Mouse (Mus musculus) hindbrain, embryonic 16.5 days (tissue): Measurements from ENCODE around the gene Lrrc14b. TPM values are rescaled to one million over a fixed set of nuclear protein-coding genes. Genes with fewer than 3 reads are reported as not detected.

Experiments
- ATAC-seq: fragments of 200-750 bp; cut with Nextera tagmentation; 2 replicates; pipeline ENCODE4 v1.8.0; 2017; ENCODE audit warnings: moderate TSS enrichment, moderate library complexity
- H3K27ac ChIP-seq: fragments of 300-500 bp; sonication (generic); 2 replicates; pipeline ENCODE4 v1.5.1; 2014; ENCODE audit warnings: low read depth, mild to moderate bottlenecking, control low read depth, low read length, moderate library complexity
- H3K27me3 ChIP-seq: fragments of 300-500 bp; sonication (generic); replicated peaks from 2 replicates; pipeline ENCODE4 v1.6.1; 2014; ENCODE audit warnings: low read length; ENCODE audit not compliant: control insufficient read depth, insufficient read depth
- H3K36me3 ChIP-seq: fragments of 300-500 bp; sonication (generic); 2 replicates; pipeline ENCODE4 v1.6.1; 2014; ENCODE audit warnings: mild to moderate bottlenecking, low read length, moderate library complexity, mixed read lengths; ENCODE audit not compliant: control insufficient read depth, insufficient read depth
- H3K4me1 ChIP-seq: fragments of 300-500 bp; sonication (generic); 2 replicates; pipeline ENCODE4 v1.6.1; 2014; ENCODE audit warnings: low read depth, low read length; ENCODE audit not compliant: control insufficient read depth, insufficient read depth
- H3K4me2 ChIP-seq: fragments of 300-500 bp; sonication (generic); 2 replicates; pipeline ENCODE4 v1.6.1; 2014; ENCODE audit warnings: mild to moderate bottlenecking, low read length, control low read depth, moderate library complexity
- H3K4me3 ChIP-seq: fragments of 300-500 bp; sonication (generic); 2 replicates; pipeline ENCODE4 v1.5.1; 2014; ENCODE audit warnings: mild to moderate bottlenecking, low read length, control low read depth, moderate library complexity
- H3K9ac ChIP-seq: fragments of 300-500 bp; sonication (generic); 2 replicates; pipeline ENCODE4 v1.6.1; 2014; ENCODE audit warnings: low read depth, mild to moderate bottlenecking, control low read depth, low read length, moderate library complexity
- H3K9me3 ChIP-seq: fragments of 300-500 bp; sonication (generic); 2 replicates; pipeline ENCODE4 v1.6.1; 2014; ENCODE audit warnings: mild to moderate bottlenecking, low read length, moderate library complexity; ENCODE audit not compliant: control insufficient read depth
- WGBS: fragments of 180-500 bp; shearing (Covaris S2); extraction: QIAGEN DNeasy Blood & Tissue Kit; methylation state at CpG from one replicate; pipeline ENCODE4 v1.1.7; 2014; 5-methylcytosine and 5-hydroxymethylcytosine counted together
- microRNA counts: library from miRNA; unstranded; fragments of <30 nt; microRNA quantifications from one replicate; lab custom pipeline; 2016
- microRNA-seq: library from miRNA; unstranded; fragments of <30 nt; microRNA quantifications from one replicate; pipeline ENCODE4, GENCODE M21; 2017
- polyA plus RNA-seq: library from polyadenylated mRNA; unstranded; fragments of >200 nt; fragmentation: Nextera tagmentation; extraction: Ambion mirVana; gene quantifications from 2 replicates; pipeline ENCODE4 v1.2.1, GENCODE M21; 2015

The Lrrc14b gene
- polyA plus RNA-seq, 1 experiment from 2014 or later, result not detected

- H3K9me3 ChIP-seq, result no peaks in the 10 kb centered on the region
Measured at GRCm38 (mm10) chr13:74314616-74315015, 49.2 kb downstream of the Lrrc14b start.

More at GRCm38 (mm10) chr13:74314616-74315015, 49.2 kb downstream of the Lrrc14b start:
- Histone ChIP-seq H3K9ac (no peak overlapping the region), H3K27me3 (no peaks in the 10 kb centered on the region), H3K27ac (no peak overlapping the region), H3K36me3 (peaks cover 12% of the 10 kb centered on the region), H3K4me1 (peaks cover 9% of the 10 kb centered on the region), H3K4me2 (no peak overlapping the region), H3K4me3 (no peak overlapping the region)
- 97% methylated on average over 3 of the region's 3 CpGs for WGBS
- no peak for ATAC-seq

MicroRNAs within 50 kb of the gene (microRNA counts, 519-probe panel; counts per million panel counts)
- microRNA mmu-miR-692 (lab: Ali Mortazavi, UCI), result not detected

Small RNA genes within 50 kb of the gene (microRNA-seq; reads per million reads assigned to microRNA genes)
- not detected for gene Mir692-3

Other genes starting within 250 kb of the Lrrc14b start
- gene Slc9a3, start 242.5 kb downstream of the Lrrc14b start, polyA plus RNA-seq, result 0.20 and 0.64 TPM in 2 replicates
- 117 and 118 TPM in 2 replicates for gene Exoc3, start 155.3 kb downstream of the Lrrc14b start, polyA plus RNA-seq
- 0.41 and 0.71 TPM in 2 replicates for gene Ahrr, start 71.7 kb downstream of the Lrrc14b start, polyA plus RNA-seq
- 119 and 126 TPM in 2 replicates for gene Pdcd6, start 46.4 kb downstream of the Lrrc14b start, polyA plus RNA-seq
- 262 and 265 TPM in 2 replicates for gene Sdha, start 13.7 kb downstream of the Lrrc14b start, polyA plus RNA-seq
- 44.3 and 45.7 TPM in 2 replicates for gene Ccdc127, start 13.7 kb downstream of the Lrrc14b start, polyA plus RNA-seq
- 8.5 and 9.0 TPM in 2 replicates for gene Zfp72, start 26.8 kb upstream of the Lrrc14b start, polyA plus RNA-seq
- gene Ftl1-ps1, start 35.7 kb upstream of the Lrrc14b start, polyA plus RNA-seq, result 71.5 and 222 TPM in 2 replicates
- gene Zfp825, start 130.0 kb upstream of the Lrrc14b start, polyA plus RNA-seq, result 15.4 and 16.2 TPM in 2 replicates